Mouse (Mus musculus) lung, postnatal 36 days (tissue): ENCODE measurements around the gene Gm10100.
"Not testable (repeated sequence)": the region's sequence is repeated elsewhere in the genome, so short reads cannot be mapped to it uniquely, and the experiment has no call there.

Source experiments
- DNase-seq: peaks from one replicate; pipeline ENCODE4 v3.0.0; 2022; ENCODE audit warnings: mixed read lengths

Gm10100 gene

GRCm38 (mm10) chr10:77726186-77726585, at the start of gene Gm10100:
TSS of gene Gm10100 (plus strand) at chr10:77726486.
- no peak for DNase-seq

GRCm38 (mm10) chr10:77677562-77677961, 48.7 kb upstream of the Gm10100 start:
- no peak for DNase-seq

- DNase-seq = no peak
Measured at GRCm38 (mm10) chr10:77682994-77683393, 43.3 kb upstream of the Gm10100 start.

GRCm38 (mm10) chr10:77684181-77684580, 42.1 kb upstream of the Gm10100 start:
- DNase-seq = no peak

- no peak for DNase-seq
Measured at GRCm38 (mm10) chr10:77685895-77686664, 40.2 kb upstream of the Gm10100 start, which contains the start of gene Tspear. TSS of gene Tspear (plus strand) at chr10:77686569.

GRCm38 (mm10) chr10:77687021-77687420, 39.3 kb upstream of the Gm10100 start:
- no peak for DNase-seq

GRCm38 (mm10) chr10:77690356-77690807, 35.9 kb upstream of the Gm10100 start, which contains the start of gene Gm19402:
TSS of gene Gm19402 (minus strand) at chr10:77690757.
- not testable (repeated sequence) for DNase-seq

- DNase-seq = no peak
Measured at GRCm38 (mm10) chr10:77697133-77697532, 29.2 kb upstream of the Gm10100 start, which contains the start of gene Gm9508. TSS of gene Gm9508 (minus strand) at chr10:77697233.

GRCm38 (mm10) chr10:77706326-77706725, 20.0 kb upstream of the Gm10100 start, which contains the start of gene Gm10272:
TSS of gene Gm10272 (plus strand) at chr10:77706626.
- DNase-seq = no peak

- DNase-seq = no peak
Measured at GRCm38 (mm10) chr10:77709831-77710230, 16.5 kb upstream of the Gm10100 start.

GRCm38 (mm10) chr10:77711157-77711556, 15.1 kb upstream of the Gm10100 start, which contains the start of gene Gm10024:
TSS of gene Gm10024 (plus strand) at chr10:77711457.
- DNase-seq = not testable (repeated sequence)

- peak; percentile 15 for DNase-seq
Measured at GRCm38 (mm10) chr10:77713734-77714133, 12.6 kb upstream of the Gm10100 start.

GRCm38 (mm10) chr10:77715507-77715906, 10.8 kb upstream of the Gm10100 start, which contains the start of gene Gm10142:
TSS of gene Gm10142 (plus strand) at chr10:77715807.
- no peak for DNase-seq

- DNase-seq = not testable (repeated sequence)
Measured at GRCm38 (mm10) chr10:77720299-77720698, 6.0 kb upstream of the Gm10100 start, which contains the start of gene Krtap12-1. TSS of gene Krtap12-1 (plus strand) at chr10:77720599.

- DNase-seq = no peak
Measured at GRCm38 (mm10) chr10:77724855-77725254, 1.4 kb upstream of the Gm10100 start.

GRCm38 (mm10) chr10:77728280-77728679, 2.0 kb downstream of the Gm10100 start:
- DNase-seq = peak; percentile 1

- DNase-seq = peak; percentile 15
Measured at GRCm38 (mm10) chr10:77729241-77729640, 3.0 kb downstream of the Gm10100 start.

GRCm38 (mm10) chr10:77735928-77736327, 9.6 kb downstream of the Gm10100 start:
- DNase-seq = no peak

- DNase-seq = no peak
Measured at GRCm38 (mm10) chr10:77738929-77739328, 12.6 kb downstream of the Gm10100 start.

- DNase-seq = not testable (repeated sequence)
Measured at GRCm38 (mm10) chr10:77741924-77742688, 15.8 kb downstream of the Gm10100 start, which contains the start of gene Gm18596. TSS of gene Gm18596 (minus strand) at chr10:77742638.

- not testable (repeated sequence) for DNase-seq
Measured at GRCm38 (mm10) chr10:77750686-77751085, 24.4 kb downstream of the Gm10100 start.

GRCm38 (mm10) chr10:77751254-77751653, 25.0 kb downstream of the Gm10100 start, which contains the start of gene Gm9736:
TSS of gene Gm9736 (minus strand) at chr10:77751354.
- not testable (repeated sequence) for DNase-seq

GRCm38 (mm10) chr10:77752312-77752711, 26.0 kb downstream of the Gm10100 start:
- DNase-seq = not testable (repeated sequence)
